Mouse (Mus musculus) urinary bladder, adult 2 months (tissue): ENCODE measurements around the gene Spem2. TPM values are rescaled to one million over a fixed set of nuclear protein-coding genes. Genes with fewer than 3 reads are reported as not detected.

Experiments used
- polyA plus RNA-seq: library from polyadenylated mRNA; depleted of rRNA; stranded (reverse); fragments of >200 nt; gene quantifications from 2 replicates; pipeline ENCODE4 v1.2.3, GENCODE M21; 2012; rRNA removed

Spem2 gene
- polyA plus RNA-seq, 1 experiment, result not detected

Other genes starting within 250 kb of the Spem2 start
- 7.2 and 7.3 TPM in 2 replicates for gene Wrap53, start 238.2 kb downstream of the Spem2 start, polyA plus RNA-seq
- gene Trp53, start 238.1 kb downstream of the Spem2 start, polyA plus RNA-seq, result 77.8 and 85.8 TPM in 2 replicates
- gene Atp1b2, start 212.5 kb downstream of the Spem2 start, polyA plus RNA-seq, result 23.5 and 46.2 TPM in 2 replicates
- not detected in 2 replicates for gene Shbg, start 200.6 kb downstream of the Spem2 start, polyA plus RNA-seq
- 18.4 and 19.5 TPM in 2 replicates for gene Sat2, start 196.4 kb downstream of the Spem2 start, polyA plus RNA-seq
- 74.8 and 85.8 TPM in 2 replicates for gene Fxr2, start 185.5 kb downstream of the Spem2 start, polyA plus RNA-seq
- 33.7 and 43.5 TPM in 2 replicates for gene Sox15, start 163.2 kb downstream of the Spem2 start, polyA plus RNA-seq
- gene Mpdu1, start 155.8 kb downstream of the Spem2 start, polyA plus RNA-seq, result 62.0 and 86.7 TPM in 2 replicates
- gene Cd68, start 152.3 kb downstream of the Spem2 start, polyA plus RNA-seq, result 20.5 and 24.9 TPM in 2 replicates
- gene Eif4a1, start 146.0 kb downstream of the Spem2 start, polyA plus RNA-seq, result 461 and 554 TPM in 2 replicates
- gene Senp3, start 136.4 kb downstream of the Spem2 start, polyA plus RNA-seq, result 83.4 and 108 TPM in 2 replicates
- 5.1 and 6.8 TPM in 2 replicates for gene Tnfsf13, start 132.7 kb downstream of the Spem2 start, polyA plus RNA-seq
- gene Tnfsf12, start 122.6 kb downstream of the Spem2 start, polyA plus RNA-seq, result 85.4 and 87.0 TPM in 2 replicates
- 10.0 and 10.3 TPM in 2 replicates for gene Tnfsfm13, start 122.4 kb downstream of the Spem2 start, polyA plus RNA-seq
- 9.4 and 24.4 TPM in 2 replicates for gene Polr2a, start 59.8 kb downstream of the Spem2 start, polyA plus RNA-seq
- gene Slc35g3, start 56.5 kb downstream of the Spem2 start, polyA plus RNA-seq, result 0.07 TPM in 1 of 2 replicates, not detected in the other
- gene Zbtb4, start 52.6 kb downstream of the Spem2 start, polyA plus RNA-seq, result 35.6 and 46.1 TPM in 2 replicates
- 15.6 and 25.0 TPM in 2 replicates for gene Chrnb1, start 22.5 kb downstream of the Spem2 start, polyA plus RNA-seq
- gene Fgf11, start 16.6 kb downstream of the Spem2 start, polyA plus RNA-seq, result 6.3 and 7.2 TPM in 2 replicates
- gene Tmem102, start 12.8 kb downstream of the Spem2 start, polyA plus RNA-seq, result 11.5 and 13.2 TPM in 2 replicates
- not detected in 2 replicates for gene Gm39566, start 3.2 kb downstream of the Spem2 start, polyA plus RNA-seq
- 0.55 and 0.71 TPM in 2 replicates for gene Spem1, start 3.7 kb upstream of the Spem2 start, polyA plus RNA-seq
- gene Nlgn2, start 19.3 kb upstream of the Spem2 start, polyA plus RNA-seq, result 18.3 and 27.7 TPM in 2 replicates
- 202 and 261 TPM in 2 replicates for gene Tmem256, start 20.0 kb upstream of the Spem2 start, polyA plus RNA-seq
- 104 and 110 TPM in 2 replicates for gene Plscr3, start 27.9 kb upstream of the Spem2 start, polyA plus RNA-seq
- 15.2 and 15.4 TPM in 2 replicates for gene Tnk1, start 40.3 kb upstream of the Spem2 start, polyA plus RNA-seq
- gene Tmem95, start 59.6 kb upstream of the Spem2 start, polyA plus RNA-seq, result not detected in 2 replicates
- 11.8 and 13.8 TPM in 2 replicates for gene Kctd11, start 62.9 kb upstream of the Spem2 start, polyA plus RNA-seq
- gene Acap1, start 77.1 kb upstream of the Spem2 start, polyA plus RNA-seq, result 2.0 and 2.5 TPM in 2 replicates
- 1.1 and 1.3 TPM in 2 replicates for gene 2810408A11Rik, start 82.5 kb upstream of the Spem2 start, polyA plus RNA-seq
- 43.4 and 47.8 TPM in 2 replicates for gene Neurl4, start 82.6 kb upstream of the Spem2 start, polyA plus RNA-seq
- gene Gps2, start 95.4 kb upstream of the Spem2 start, polyA plus RNA-seq, result 56.3 and 63.2 TPM in 2 replicates
- gene Eif5a, start 103.5 kb upstream of the Spem2 start, polyA plus RNA-seq, result 565 and 624 TPM in 2 replicates
- gene Ybx2, start 117.3 kb upstream of the Spem2 start, polyA plus RNA-seq, result 3.7 and 6.2 TPM in 2 replicates
- 146 and 167 TPM in 2 replicates for gene Slc2a4, start 129.7 kb upstream of the Spem2 start, polyA plus RNA-seq
- 67.1 and 69.1 TPM in 2 replicates for gene Cldn7, start 146.3 kb upstream of the Spem2 start, polyA plus RNA-seq
- 82.0 and 95.4 TPM in 2 replicates for gene Ctdnep1, start 162.7 kb upstream of the Spem2 start, polyA plus RNA-seq
- gene Elp5, start 164.1 kb upstream of the Spem2 start, polyA plus RNA-seq, result 57.6 and 61.4 TPM in 2 replicates
- gene Gabarap, start 172.7 kb upstream of the Spem2 start, polyA plus RNA-seq, result 374 and 440 TPM in 2 replicates
- 35.8 and 36.4 TPM in 2 replicates for gene Phf23, start 177.3 kb upstream of the Spem2 start, polyA plus RNA-seq
- 11.9 and 16.7 TPM in 2 replicates for gene Dvl2, start 182.1 kb upstream of the Spem2 start, polyA plus RNA-seq
- 95.7 and 100 TPM in 2 replicates for gene Acadvl, start 196.9 kb upstream of the Spem2 start, polyA plus RNA-seq
- gene Dlg4, start 198.5 kb upstream of the Spem2 start, polyA plus RNA-seq, result 28.0 and 31.9 TPM in 2 replicates
- gene Asgr1, start 235.6 kb upstream of the Spem2 start, polyA plus RNA-seq, result 0.07 TPM in 1 of 2 replicates, not detected in the other